Mouse (Mus musculus) small intestine, adult 2 months (tissue): ENCODE data around the gene Cntn5.

Experiments used
- CTCF ChIP-seq: fragments of 200-500 bp; IDR thresholded peaks from 2 replicates; pipeline ENCODE4 v1.5.1; 2012; ENCODE audit warnings: low read depth, mild to moderate bottlenecking, control low read depth, inconsistent platforms, low read length, moderate library complexity, mixed read lengths; ENCODE audit not compliant: insufficient replicate concordance, insufficient read length; ENCODE audit errors: extremely low read depth
- POLR2A ChIP-seq: fragments of 200-500 bp; IDR thresholded peaks from 2 replicates; pipeline ENCODE4 v1.6.1; 2012; ENCODE audit warnings: low read depth, mild to moderate bottlenecking, control low read depth, inconsistent platforms, low read length, moderate library complexity

DNA sequence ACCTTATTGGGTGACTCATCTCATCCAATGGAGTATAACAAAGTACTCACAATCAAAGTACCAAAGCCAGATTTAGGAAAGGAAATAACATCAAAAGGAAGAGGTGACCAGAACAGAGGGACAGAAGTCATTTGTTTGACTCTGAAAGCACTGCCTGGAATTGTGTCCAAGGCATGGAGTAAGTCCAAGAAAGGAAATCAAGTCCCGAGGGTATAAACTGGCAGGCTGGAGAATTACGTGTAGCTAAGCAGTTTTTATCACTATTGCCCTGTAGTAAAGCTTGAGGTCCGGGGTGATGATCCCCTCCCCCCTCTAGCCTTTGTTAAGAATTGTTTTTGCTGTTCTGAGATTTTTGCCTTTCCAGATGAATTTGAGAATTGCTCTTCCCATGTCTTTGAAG is 185.6 kb downstream of the Cntn5 start:
- TF ChIP-seq POLR2A (no peak), CTCF (no peak)
